Mouse (Mus musculus) E14TG2a.4 (cell line): ENCODE results near the gene Pdzd2.

Source experiments
- H3K27me3 ChIP-seq: 2 replicates; pipeline ENCODE4 v1.6.1; 2014; ENCODE audit warnings: low read length, control low read depth; ENCODE audit not compliant: insufficient read depth
- H3K36me3 ChIP-seq: 2 replicates; pipeline ENCODE4 v1.6.1; 2014; ENCODE audit warnings: low read length, control low read depth; ENCODE audit not compliant: insufficient read depth
- H3K4me1 ChIP-seq: replicated peaks from 2 replicates; pipeline ENCODE4 v1.6.1; 2014; ENCODE audit warnings: low read depth, low read length, control low read depth
- H3K4me3 ChIP-seq: replicated peaks from 2 replicates; pipeline ENCODE4 v1.5.1; 2014; ENCODE audit warnings: mild to moderate bottlenecking, low read length
- H3K9me3 ChIP-seq: 2 replicates; pipeline ENCODE4 v1.6.1; 2014; ENCODE audit warnings: low read length, control low read depth
- CTCF ChIP-seq: conservative IDR thresholded peaks from 2 replicates; pipeline ENCODE4 v1.5.1; 2014; ENCODE audit warnings: low read length
- NANOG ChIP-seq: IDR thresholded peaks from 2 replicates; pipeline ENCODE4 v1.6.1; 2014; ENCODE audit warnings: borderline replicate concordance, low read length, mixed read lengths
- POU5F1 ChIP-seq: IDR thresholded peaks from 2 replicates; pipeline ENCODE4 v1.6.1; 2014; ENCODE audit warnings: low read length, borderline replicate concordance

Gene Pdzd2

GRCm38 (mm10) chr15:12579196-12579595 is 160.5 kb downstream of the Pdzd2 start:
- Histone ChIP-seq H3K4me3 (no peak overlapping the region), H3K4me1 (peaks cover 14% of the 10 kb centered on the region; the same call in 1 of the 2 replicates), H3K36me3 (no peaks in the 10 kb centered on the region), H3K9me3 (no peaks in the 10 kb centered on the region), H3K27me3 (no peaks in the 10 kb centered on the region)
- TF ChIP-seq CTCF (no peak), NANOG (no peak), POU5F1 (no peak)

GRCm38 (mm10) chr15:12578276-12578675 is 161.4 kb downstream of the Pdzd2 start:
- peak; percentile 90 for TF ChIP-seq CTCF
- no peak for TF ChIP-seq NANOG
- TF ChIP-seq POU5F1, result no peak
- Histone ChIP-seq H3K36me3 (no peaks in the 10 kb centered on the region), H3K4me1 (peaks cover 14% of the 10 kb centered on the region; the same call in 1 of the 2 replicates), H3K4me3 (no peak overlapping the region), H3K9me3 (no peaks in the 10 kb centered on the region), H3K27me3 (no peaks in the 10 kb centered on the region)

- no peaks in the 10 kb centered on the region for H3K36me3 ChIP-seq
- H3K9me3 ChIP-seq, result no peaks in the 10 kb centered on the region
- no peak overlapping the region for H3K4me3 ChIP-seq
- H3K27me3 ChIP-seq, result no peaks in the 10 kb centered on the region
- TF ChIP-seq CTCF (no peak), NANOG (no peak), POU5F1 (no peak)
- peaks cover 14% of the 10 kb centered on the region; the same call in 1 of the 2 replicates for H3K4me1 ChIP-seq
These were observed 162.0 kb downstream of the Pdzd2 start for GRCm38 (mm10) chr15:12577715-12578114.

- Histone ChIP-seq H3K4me3 (no peak overlapping the region), H3K4me1 (peaks cover 14% of the 10 kb centered on the region; the same call in 1 of the 2 replicates), H3K27me3 (no peaks in the 10 kb centered on the region), H3K9me3 (no peaks in the 10 kb centered on the region), H3K36me3 (no peaks in the 10 kb centered on the region)
- TF ChIP-seq CTCF (peak; percentile 46), NANOG (no peak)
These were observed 162.5 kb downstream of the Pdzd2 start for GRCm38 (mm10) chr15:12577054-12577696.

GRCm38 (mm10) chr15:12573621-12574020 is 166.1 kb downstream of the Pdzd2 start:
- Histone ChIP-seq H3K9me3 (no peaks in the 10 kb centered on the region), H3K36me3 (no peaks in the 10 kb centered on the region), H3K27me3 (peaks cover 2% of the 10 kb centered on the region; the same call in 1 of the 2 replicates), H3K4me3 (no peak overlapping the region), H3K4me1 (peaks cover 14% of the 10 kb centered on the region; the same call in 1 of the 2 replicates)
- no peak for TF ChIP-seq POU5F1
- TF ChIP-seq NANOG, result no peak
- TF ChIP-seq CTCF, result no peak

- TF ChIP-seq NANOG (no peak), CTCF (no peak), POU5F1 (no peak)
- H3K9me3 ChIP-seq, result no peaks in the 10 kb centered on the region
- peaks cover 9% of the 10 kb centered on the region for H3K4me1 ChIP-seq
- H3K4me3 ChIP-seq, result no peak overlapping the region
- H3K27me3 ChIP-seq, result peaks cover 2% of the 10 kb centered on the region; the same call in 1 of the 2 replicates
- H3K36me3 ChIP-seq, result no peaks in the 10 kb centered on the region
These were observed 168.6 kb downstream of the Pdzd2 start for GRCm38 (mm10) chr15:12571168-12571567.

- TF ChIP-seq NANOG, result no peak
- H3K27me3 ChIP-seq, result peaks cover 2% of the 10 kb centered on the region; the same call in 1 of the 2 replicates
- no peaks in the 10 kb centered on the region for H3K9me3 ChIP-seq
- no peaks in the 10 kb centered on the region for H3K36me3 ChIP-seq
- H3K4me3 ChIP-seq, result no peak overlapping the region
- H3K4me1 ChIP-seq, result peaks cover 15% of the 10 kb centered on the region
These were observed 172.9 kb downstream of the Pdzd2 start for GRCm38 (mm10) chr15:12566637-12567440.

GRCm38 (mm10) chr15:12565281-12565680 is 174.4 kb downstream of the Pdzd2 start:
- TF ChIP-seq POU5F1 (no peak), NANOG (no peak), CTCF (no peak)
- no peaks in the 10 kb centered on the region for H3K36me3 ChIP-seq
- H3K4me1 ChIP-seq, result peaks cover 15% of the 10 kb centered on the region
- no peak overlapping the region for H3K4me3 ChIP-seq
- H3K27me3 ChIP-seq, result no peaks in the 10 kb centered on the region
- H3K9me3 ChIP-seq, result no peaks in the 10 kb centered on the region

- Histone ChIP-seq H3K27me3 (no peaks in the 10 kb centered on the region), H3K4me1 (0 out of 2 replicates have a peak, but pooled peaks cover 2% of the 10 kb centered on the region), H3K36me3 (no peaks in the 10 kb centered on the region), H3K4me3 (no peak overlapping the region), H3K9me3 (no peaks in the 10 kb centered on the region)
- TF ChIP-seq NANOG, result no peak
- no peak for TF ChIP-seq POU5F1
- no peak for TF ChIP-seq CTCF
These were observed 179.2 kb downstream of the Pdzd2 start for GRCm38 (mm10) chr15:12560505-12560904.
